In genomic region chr1:73828996-73829395, GRCm38 (mm10) we compare ENCODE assay signal across 10 mouse cellular contexts.
DNase-seq lines count a peak whose midpoint lies in the region; ATAC-seq lines count a peak whose summit lies in the region.
"Had no signal": no experiment of that assay in that cellular context is flagged by ENCODE, and none has a peak within 500 bp of the region (broad histone marks: within the 10 kb centered on the region; RNA-seq: fewer than 3 reads in every experiment).

No protein-coding gene starts in this region.

- no peak for ATAC-seq in forebrain, embryonic 14.5 days
- no peak for ATAC-seq in forebrain, embryonic 12.5 days (ENCODE audit: low FRiP score)
- no peak for ATAC-seq in midbrain, embryonic 15.5 days (replicated peaks)

- H3K4me2 ChIP-seq in forebrain, embryonic 14.5 days (ENCODE audit: low read length), result no peak overlapping the region
- H3K4me2 ChIP-seq in forebrain, embryonic 12.5 days, result no peak overlapping the region
- H3K4me2 ChIP-seq in midbrain, embryonic 15.5 days, result no peak overlapping the region

- no peak overlapping the region for H3K4me3 ChIP-seq in forebrain, embryonic 14.5 days (ENCODE audit: low read depth, low read length)
- H3K4me3 ChIP-seq in forebrain, embryonic 12.5 days (replicated peaks), result no peak overlapping the region
- no peak overlapping the region for H3K4me3 ChIP-seq in midbrain, embryonic 15.5 days
- H3K4me3 ChIP-seq: erythroblast, embryonic 14.5 days had no signal

- no peaks in the 10 kb centered on the region for H3K9me3 ChIP-seq in forebrain, embryonic 14.5 days (replicated peaks; ENCODE audit: control insufficient read depth, low read length)
- H3K9me3 ChIP-seq in forebrain, embryonic 12.5 days, result no peaks in the 10 kb centered on the region
- H3K9me3 ChIP-seq in midbrain, embryonic 15.5 days, result no peaks in the 10 kb centered on the region

- H3K36me3 ChIP-seq in forebrain, embryonic 14.5 days (ENCODE audit: control insufficient read depth, insufficient read depth, low read length), result no peaks in the 10 kb centered on the region
- H3K36me3 ChIP-seq in forebrain, embryonic 12.5 days (replicated peaks), result no peaks in the 10 kb centered on the region
- H3K36me3 ChIP-seq in midbrain, embryonic 15.5 days (replicated peaks), result no peaks in the 10 kb centered on the region

- DNase-seq in forebrain, embryonic 14.5 days (ENCODE audit: low spot score), result peak; percentile 33
- DNase-seq in left cerebral cortex, postnatal 4 days, result peak; percentile 76
- no peak for DNase-seq in left cerebral cortex, adult 11 months (ENCODE audit: low spot score)
- peak; percentile 82 for DNase-seq in cerebellum, adult 8-10 months
- peak; percentile 67 for DNase-seq in lung, postnatal 10 days
- DNase-seq in urinary bladder, postnatal 14 days (ENCODE audit: low spot score), result no peak

- WGBS in forebrain, embryonic 14.5 days, result 71% methylated on average over 10 of the region's 10 CpGs
- WGBS in forebrain, embryonic 12.5 days, result 82% methylated on average over 10 of the region's 10 CpGs
- 63% methylated on average over 10 of the region's 10 CpGs for WGBS in midbrain, embryonic 15.5 days

- intact Hi-C loops in left cerebral cortex, postnatal 4 days (cut with DNase I), result loop anchor here (10.0 kb wide), 1 partner anchor 1114 kb away; the partner anchor contains the start of gene Rpl37a

- no peak overlapping the region for H3K27ac ChIP-seq in forebrain, embryonic 14.5 days (ENCODE audit: low read depth, low read length)
- no peak overlapping the region for H3K27ac ChIP-seq in forebrain, embryonic 12.5 days
- H3K27ac ChIP-seq in midbrain, embryonic 15.5 days, result no peak overlapping the region
- H3K27ac ChIP-seq: kidney, postnatal 0 days had no signal

- H3K27me3 ChIP-seq in forebrain, embryonic 14.5 days (replicated peaks; ENCODE audit: control insufficient read depth, insufficient read depth, low read length), result no peaks in the 10 kb centered on the region
- H3K27me3 ChIP-seq in forebrain, embryonic 12.5 days, result 0 out of 2 replicates have a peak, but pooled peaks cover 4% of the 10 kb centered on the region
- no peaks in the 10 kb centered on the region for H3K27me3 ChIP-seq in midbrain, embryonic 15.5 days (replicated peaks)

- no peak overlapping the region for H3K9ac ChIP-seq in forebrain, embryonic 14.5 days (ENCODE audit: low read length)
- H3K9ac ChIP-seq in forebrain, embryonic 12.5 days, result no peak overlapping the region
- H3K9ac ChIP-seq in midbrain, embryonic 15.5 days, result no peak overlapping the region

- peaks cover 2% of the 10 kb centered on the region; the same call in 1 of the 2 replicates for H3K4me1 ChIP-seq in forebrain, embryonic 14.5 days (ENCODE audit: control insufficient read depth, insufficient read depth, low read length)
- peaks cover 21% of the 10 kb centered on the region for H3K4me1 ChIP-seq in forebrain, embryonic 12.5 days
- H3K4me1 ChIP-seq in midbrain, embryonic 15.5 days, result peaks cover 9% of the 10 kb centered on the region

Comparison
In these comparisons a context has a peak if more than half of its experiments do, and no peak if none do; other contexts are left out.
1. DNase-seq: peak in forebrain, embryonic 14.5 days (single experiment), left cerebral cortex, postnatal 4 days (single experiment), cerebellum, adult 8-10 months (single experiment) and lung, postnatal 10 days (single experiment); none in left cerebral cortex, adult 11 months (single experiment) and urinary bladder, postnatal 14 days (single experiment).